Mouse (Mus musculus) embryonic fibroblast, embryonic 13.5 days (primary cell): Measurements from ENCODE around the gene Sstr4. TPM values are rescaled to one million over a fixed set of nuclear protein-coding genes. Genes with fewer than 3 reads are reported as not detected.
A peak's percentile ranks its signal among the peaks of the same experiment; 100 is the strongest.

Experiments
- H3K27ac ChIP-seq: 2 replicates; pipeline ENCODE4 v1.5.1; 2012; ENCODE audit warnings: low read length, control low read depth, inconsistent platforms; ENCODE audit not compliant: insufficient read depth
- H3K4me1 ChIP-seq: 2 replicates; pipeline ENCODE4 v1.6.1; 2011; ENCODE audit warnings: low read length; ENCODE audit not compliant: control insufficient read depth, insufficient read depth
- H3K4me3 ChIP-seq: 2 replicates; pipeline ENCODE4 v1.5.1; 2011; ENCODE audit warnings: mild to moderate bottlenecking, control low read depth, low read length; ENCODE audit not compliant: insufficient read depth
- CTCF ChIP-seq: IDR thresholded peaks from 2 replicates; pipeline ENCODE4 v1.5.1; 2011; ENCODE audit warnings: mild to moderate bottlenecking, control low read depth, low read length, moderate library complexity, borderline replicate concordance; ENCODE audit not compliant: insufficient read depth
- POLR2A ChIP-seq: IDR thresholded peaks from 2 replicates; pipeline ENCODE4 v1.6.1; 2011; ENCODE audit warnings: low read depth, mild to moderate bottlenecking, control low read depth, low read length, moderate library complexity
- polyA plus RNA-seq: library from polyadenylated mRNA; stranded (reverse); fragments of >200 nt; gene quantifications from 2 replicates; pipeline ENCODE4 v1.2.4, GENCODE M21; 2011; ENCODE audit warnings: low read depth; ENCODE audit not compliant: missing spikeins, insufficient read length

The Sstr4 gene
- polyA plus RNA-seq, result 0.84 and 0.92 TPM in 2 replicates

DNA sequence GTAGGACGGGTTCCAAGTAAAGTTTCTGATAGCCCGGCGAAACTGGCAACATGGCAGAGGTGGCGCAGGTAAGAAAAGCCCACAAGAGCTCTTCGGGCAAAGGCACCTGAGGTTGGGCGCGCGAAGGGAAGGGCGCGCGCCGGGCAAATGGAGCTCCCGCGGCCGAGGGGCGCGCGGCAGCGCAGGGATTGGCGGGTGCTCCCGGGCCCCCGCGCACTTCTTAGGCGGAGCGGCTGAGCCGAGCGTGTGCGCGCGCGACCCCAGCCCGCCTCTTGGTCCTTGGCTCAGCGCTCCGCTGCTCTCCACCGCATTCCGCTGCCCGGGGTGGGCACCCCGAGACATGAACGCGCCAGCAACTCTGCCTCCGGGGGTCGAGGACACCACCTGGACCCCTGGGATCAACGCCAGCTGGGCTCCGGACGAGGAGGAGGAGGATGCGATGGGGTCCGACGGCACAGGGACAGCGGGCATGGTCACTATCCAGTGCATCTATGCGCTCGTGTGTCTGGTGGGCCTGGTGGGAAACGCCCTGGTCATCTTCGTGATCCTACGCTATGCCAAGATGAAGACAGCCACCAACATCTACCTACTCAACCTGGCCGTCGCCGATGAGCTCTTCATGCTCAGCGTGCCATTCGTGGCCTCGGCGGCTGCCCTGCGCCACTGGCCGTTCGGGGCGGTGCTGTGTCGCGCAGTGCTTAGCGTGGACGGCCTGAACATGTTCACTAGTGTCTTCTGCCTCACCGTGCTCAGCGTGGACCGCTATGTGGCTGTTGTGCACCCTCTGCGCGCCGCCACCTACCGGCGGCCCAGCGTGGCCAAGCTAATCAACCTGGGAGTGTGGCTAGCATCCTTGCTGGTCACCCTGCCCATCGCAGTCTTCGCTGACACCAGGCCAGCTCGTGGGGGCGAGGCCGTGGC, at the start of gene Sstr4:
Gene Sstr4, plus strand, starts transcription at position 214 of the 921 bp plus-strand sequence.
- Histone ChIP-seq H3K27ac (no peak within 1 kb of the TSS), H3K4me3 (peak within 1 kb of the TSS; percentile 26), H3K4me1 (peaks cover 17% of the 10 kb centered on the region)
- peak; percentile 88; the same call in 1 of the 2 replicates for TF ChIP-seq CTCF
- no peak for TF ChIP-seq POLR2A

- no peak overlapping the region for H3K27ac ChIP-seq
- H3K4me1 ChIP-seq, result no peaks in the 10 kb centered on the region
- H3K4me3 ChIP-seq, result no peak overlapping the region
- TF ChIP-seq POLR2A (no peak), CTCF (no peak)
Observed at GRCm38 (mm10) chr2:148345373-148345772, 49.8 kb upstream of the Sstr4 start.

DNA sequence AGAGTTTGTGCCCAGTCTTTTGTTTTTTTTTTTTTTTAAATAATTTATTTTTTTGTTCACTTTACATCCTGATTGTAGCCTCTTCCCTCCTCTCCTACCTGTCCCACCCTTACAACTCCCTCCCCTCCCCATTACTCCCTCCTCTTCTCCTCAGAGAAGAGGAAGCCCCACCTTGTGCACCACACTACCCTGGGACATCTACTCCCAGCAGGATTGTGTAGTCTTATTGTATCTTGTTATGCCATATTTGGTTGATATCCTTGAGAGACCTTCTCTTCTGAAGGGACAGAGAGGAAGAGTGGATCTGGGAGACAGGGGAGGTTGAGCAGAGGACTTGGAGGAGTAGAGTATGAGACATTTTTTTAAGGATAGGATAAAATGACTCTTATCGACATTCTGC, 48.2 kb upstream of the Sstr4 start:
- H3K4me1 ChIP-seq, result no peaks in the 10 kb centered on the region
- no peak overlapping the region for H3K27ac ChIP-seq
- TF ChIP-seq CTCF (no peak), POLR2A (no peak)
- H3K4me3 ChIP-seq, result no peak overlapping the region

GRCm38 (mm10) chr2:148349509-148350307, 45.4 kb upstream of the Sstr4 start:
- Histone ChIP-seq H3K4me1 (no peaks in the 10 kb centered on the region), H3K27ac (no peak overlapping the region), H3K4me3 (no peak overlapping the region)
- TF ChIP-seq CTCF, result no peak
- TF ChIP-seq POLR2A, result no peak

DNA sequence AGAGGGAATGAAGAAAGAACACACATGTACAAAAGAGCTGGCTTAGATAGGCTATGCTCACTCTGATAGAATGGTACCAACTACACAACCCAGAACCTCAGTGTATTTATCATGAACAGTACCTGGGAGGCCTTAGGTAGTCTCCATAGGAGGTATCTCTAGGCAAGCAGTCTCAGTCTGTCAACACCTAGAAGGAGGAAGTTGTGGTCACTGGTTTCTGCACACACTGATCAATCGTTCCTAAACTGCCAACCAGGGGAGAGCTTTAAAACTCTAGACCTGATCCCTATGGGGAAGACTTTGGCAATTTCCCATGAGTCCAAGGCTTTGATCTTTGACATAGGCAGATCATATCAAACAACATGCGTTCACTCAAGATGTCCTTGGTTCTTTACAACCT, 44.7 kb upstream of the Sstr4 start:
- Histone ChIP-seq H3K27ac (no peak overlapping the region), H3K4me1 (no peaks in the 10 kb centered on the region), H3K4me3 (no peak overlapping the region)
- TF ChIP-seq POLR2A, result no peak
- TF ChIP-seq CTCF, result no peak

GRCm38 (mm10) chr2:148352655-148353054, 42.5 kb upstream of the Sstr4 start:
- no peak overlapping the region for H3K27ac ChIP-seq
- no peak for TF ChIP-seq POLR2A
- H3K4me3 ChIP-seq, result no peak overlapping the region
- no peaks in the 10 kb centered on the region for H3K4me1 ChIP-seq

DNA sequence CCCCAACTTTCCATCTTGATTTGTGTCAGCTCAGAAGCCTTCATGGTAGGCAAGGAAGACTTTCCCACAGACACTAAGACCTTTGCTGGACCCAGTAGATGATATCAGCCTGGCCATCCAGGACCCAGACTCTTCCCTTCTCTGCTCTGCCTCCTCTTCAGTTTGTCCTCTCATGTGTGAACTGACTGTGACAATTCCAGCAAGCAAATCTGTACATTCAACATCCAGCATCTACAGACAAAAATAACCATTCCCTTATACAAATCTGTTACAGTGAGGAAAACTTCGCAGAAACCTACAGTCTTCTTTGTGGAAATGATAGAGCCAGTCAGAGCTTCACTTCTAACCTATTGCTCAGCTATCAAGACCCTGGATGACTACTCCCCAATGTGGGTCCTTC, 38.0 kb upstream of the Sstr4 start:
- TF ChIP-seq CTCF (no peak), POLR2A (no peak)
- H3K4me1 ChIP-seq, result no peaks in the 10 kb centered on the region
- H3K4me3 ChIP-seq, result no peak overlapping the region
- no peak overlapping the region; the same call in 1 of the 2 replicates for H3K27ac ChIP-seq

GRCm38 (mm10) chr2:148364536-148364935, 30.6 kb upstream of the Sstr4 start:
- H3K4me1 ChIP-seq, result no peaks in the 10 kb centered on the region
- H3K4me3 ChIP-seq, result no peak overlapping the region
- TF ChIP-seq POLR2A (no peak), CTCF (no peak)
- H3K27ac ChIP-seq, result peak overlapping the region; percentile 65; the same call in 1 of the 2 replicates

DNA sequence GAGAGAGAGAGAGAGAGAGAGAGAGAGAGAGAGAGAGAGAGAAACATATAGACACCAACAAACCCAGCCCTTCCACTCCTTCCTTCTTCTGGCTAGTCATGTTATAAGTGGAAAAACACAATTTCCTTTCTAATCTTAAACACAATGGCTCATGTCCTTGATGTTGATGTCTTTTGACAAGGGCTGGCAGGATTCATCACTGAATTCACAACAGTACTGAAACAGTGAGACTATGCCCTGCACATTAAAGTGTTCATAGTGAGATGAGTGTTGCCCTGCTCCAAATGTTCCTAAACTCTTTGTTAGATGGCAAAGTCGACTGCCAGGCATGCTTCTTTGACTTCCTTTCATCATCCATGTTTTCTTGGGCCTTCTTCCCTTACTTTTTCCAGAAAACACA, 29.9 kb upstream of the Sstr4 start:
- TF ChIP-seq POLR2A, result no peak

More for the DNA sequence above, 29.9 kb upstream of the Sstr4 start:
- Histone ChIP-seq H3K4me1 (no peaks in the 10 kb centered on the region), H3K27ac (peak overlapping the region; percentile 65), H3K4me3 (no peak overlapping the region)
